Mouse (Mus musculus): ENCODE results near the gene Grin1. TPM values are rescaled to one million over a fixed set of nuclear protein-coding genes. Genes with fewer than 3 reads are reported as not detected.

Grin1 gene
- 0.46 and 0.52 TPM in 2 replicates for polyA plus RNA-seq (2012; rRNA removed)

DNA sequence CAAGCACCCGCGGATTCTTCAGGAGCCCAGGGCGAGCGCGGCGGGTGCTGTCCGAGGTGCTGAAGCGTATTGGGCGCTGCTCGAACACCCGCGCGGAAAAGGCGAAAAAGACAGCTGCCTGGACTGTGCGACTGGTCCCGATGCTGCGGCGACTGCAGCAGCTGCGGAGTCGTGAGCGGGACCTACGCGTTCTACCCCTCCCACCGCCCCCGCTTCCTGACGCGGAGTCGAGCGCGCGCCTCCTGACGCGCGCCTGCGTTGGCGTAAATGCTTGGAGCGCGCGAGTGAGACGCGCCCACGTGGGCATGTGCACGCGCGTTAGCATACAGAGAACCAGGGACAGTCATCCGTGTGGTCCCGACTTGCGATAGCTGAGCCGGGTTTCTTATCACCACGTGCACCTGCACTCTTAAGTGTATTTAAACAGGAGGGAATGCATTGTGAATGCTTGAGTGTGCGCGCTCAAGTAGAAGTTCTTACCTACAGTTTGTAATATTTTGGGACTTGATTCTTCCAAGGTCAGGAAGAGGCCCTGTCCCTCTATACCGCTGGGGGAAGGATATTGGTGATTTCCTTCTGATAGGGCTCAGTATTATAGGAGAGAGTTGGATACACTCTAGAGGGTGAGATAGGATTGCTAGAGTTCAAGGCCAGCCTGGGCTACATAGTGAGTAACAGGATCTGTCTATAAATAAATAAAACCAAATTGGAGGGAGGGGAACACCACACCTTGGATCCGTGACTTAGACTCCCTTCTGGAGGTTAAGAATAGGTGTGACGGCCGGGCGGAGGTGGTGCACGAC, at the start of gene Grin1:
Gene Grin1, minus strand, starts transcription at position 217 of the 803 bp plus-strand sequence.
- 10% methylated on average over 58 of the region's 58 CpGs for WGBS
- Histone ChIP-seq H3K4me3 (replicated peaks; ENCODE audit: extremely low read depth, low read depth, low read length) (no peak within 1 kb of the TSS), H3K4me1 (ENCODE audit: control insufficient read depth, insufficient read depth, low read length) (no peaks in the 10 kb centered on the region)
- peak; percentile 55 for DNase-seq
- no peak for TF ChIP-seq CTCF (IDR thresholded peaks at IDR 0.05; ENCODE audit: insufficient read depth, low read length)
- TF ChIP-seq POLR2A (IDR thresholded peaks at IDR 0.05; ENCODE audit: borderline replicate concordance, extremely low read depth, low read depth, low read length) = no peak

DNA sequence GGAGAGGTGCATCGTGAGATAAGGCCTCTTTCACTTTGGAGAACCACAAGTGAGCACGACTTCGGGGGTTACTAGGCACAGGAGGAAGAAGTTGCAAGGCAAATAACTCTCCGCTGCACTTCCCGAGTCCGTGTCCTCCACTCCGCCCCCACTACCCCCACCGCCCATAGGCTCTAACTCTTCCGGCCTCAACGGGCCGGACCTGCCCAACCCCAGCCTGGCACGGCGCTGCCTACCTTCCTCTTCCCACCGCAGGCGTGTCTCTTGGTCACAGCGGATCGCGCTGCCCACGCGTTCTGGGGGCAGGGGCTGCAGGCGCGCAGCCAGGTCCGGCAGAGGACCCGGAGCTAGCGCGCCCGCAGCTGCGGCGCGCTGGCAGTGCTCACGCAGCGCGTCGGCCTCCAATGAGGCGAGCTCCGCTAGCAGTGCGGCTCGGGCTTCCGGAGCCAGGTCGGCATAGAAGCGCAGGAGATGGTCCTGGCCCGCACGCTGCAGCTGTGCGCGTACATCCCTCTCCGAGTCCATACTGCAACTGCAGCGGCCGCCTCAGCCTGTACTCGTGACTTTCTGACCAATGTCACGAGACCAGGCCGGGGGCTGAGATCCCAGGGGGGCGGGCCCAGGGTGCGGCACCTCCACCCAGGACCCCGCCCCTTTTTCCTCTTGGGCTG, 46.2 kb upstream of the Grin1 start, which contains the start of gene Uap1l1:
Gene Uap1l1, minus strand, starts transcription at position 592 of the 671 bp plus-strand sequence.
- H3K4me3 ChIP-seq (replicated peaks; ENCODE audit: extremely low read depth, low read depth, low read length) = peak within 1 kb of the TSS; percentile 69
- H3K4me1 ChIP-seq (ENCODE audit: control insufficient read depth, insufficient read depth, low read length) = peaks cover 15% of the 10 kb centered on the region
- peak; percentile 93 for TF ChIP-seq POLR2A (IDR thresholded peaks at IDR 0.05; ENCODE audit: borderline replicate concordance, extremely low read depth, low read depth, low read length)
- no peak for TF ChIP-seq CTCF (IDR thresholded peaks at IDR 0.05; ENCODE audit: insufficient read depth, low read length)
- DNase-seq = peak; percentile 78
- under 1% methylated on average over 53 of the region's 54 CpGs for WGBS

DNA sequence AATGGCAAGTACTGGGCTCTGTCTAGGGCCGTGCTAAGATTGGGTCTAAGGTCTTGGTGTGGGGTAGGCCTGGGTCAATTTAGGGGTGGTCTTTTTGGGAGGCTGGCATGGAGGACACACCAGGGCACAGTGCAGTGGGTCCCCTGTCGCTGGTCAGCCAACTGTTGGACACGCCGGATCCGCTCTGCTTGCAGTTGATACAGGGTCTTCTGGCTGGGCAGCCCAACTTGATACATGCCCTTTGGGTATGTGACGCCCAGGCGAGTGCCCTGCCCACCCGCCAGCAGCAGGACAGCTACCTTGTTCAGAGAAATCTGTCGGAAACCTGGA, 45.7 kb upstream of the Grin1 start:
- peaks cover 15% of the 10 kb centered on the region for H3K4me1 ChIP-seq (ENCODE audit: control insufficient read depth, insufficient read depth, low read length)
- no peak for DNase-seq
- TF ChIP-seq POLR2A (IDR thresholded peaks at IDR 0.05; ENCODE audit: borderline replicate concordance, extremely low read depth, low read depth, low read length) (no peak), CTCF (IDR thresholded peaks at IDR 0.05; ENCODE audit: insufficient read depth, low read length) (no peak)
- WGBS = 37% methylated on average over 9 of the region's 9 CpGs
- H3K4me3 ChIP-seq (replicated peaks; ENCODE audit: extremely low read depth, low read depth, low read length) = peak overlapping the region; percentile 69

DNA sequence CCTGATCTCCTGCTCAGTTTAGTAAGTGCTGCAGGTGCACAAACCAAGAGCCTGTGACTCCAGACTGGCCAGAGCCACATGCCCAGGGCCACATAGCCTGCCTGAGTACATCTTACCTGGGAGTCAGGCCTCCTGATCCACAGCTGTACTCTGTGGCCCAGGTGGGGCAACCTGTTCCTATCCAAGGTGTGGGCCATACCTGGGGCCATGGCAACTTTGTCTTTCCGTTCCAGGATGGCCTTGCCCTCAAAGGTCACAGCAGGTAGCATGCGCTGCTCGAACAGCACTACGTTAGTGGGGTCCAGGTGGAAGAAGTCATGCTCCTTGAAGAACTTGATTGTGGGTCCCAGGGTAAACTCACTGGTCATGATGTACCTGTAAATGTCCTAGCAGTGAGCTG, 45.3 kb upstream of the Grin1 start:
- no peak for DNase-seq
- 87% methylated on average over 4 of the region's 4 CpGs for WGBS
- Histone ChIP-seq H3K4me1 (ENCODE audit: control insufficient read depth, insufficient read depth, low read length) (peaks cover 15% of the 10 kb centered on the region), H3K4me3 (replicated peaks; ENCODE audit: extremely low read depth, low read depth, low read length) (peak overlapping the region; percentile 7)
- no peak for TF ChIP-seq POLR2A (IDR thresholded peaks at IDR 0.05; ENCODE audit: borderline replicate concordance, extremely low read depth, low read depth, low read length)
- TF ChIP-seq CTCF (IDR thresholded peaks at IDR 0.05; ENCODE audit: insufficient read depth, low read length) = no peak

DNA sequence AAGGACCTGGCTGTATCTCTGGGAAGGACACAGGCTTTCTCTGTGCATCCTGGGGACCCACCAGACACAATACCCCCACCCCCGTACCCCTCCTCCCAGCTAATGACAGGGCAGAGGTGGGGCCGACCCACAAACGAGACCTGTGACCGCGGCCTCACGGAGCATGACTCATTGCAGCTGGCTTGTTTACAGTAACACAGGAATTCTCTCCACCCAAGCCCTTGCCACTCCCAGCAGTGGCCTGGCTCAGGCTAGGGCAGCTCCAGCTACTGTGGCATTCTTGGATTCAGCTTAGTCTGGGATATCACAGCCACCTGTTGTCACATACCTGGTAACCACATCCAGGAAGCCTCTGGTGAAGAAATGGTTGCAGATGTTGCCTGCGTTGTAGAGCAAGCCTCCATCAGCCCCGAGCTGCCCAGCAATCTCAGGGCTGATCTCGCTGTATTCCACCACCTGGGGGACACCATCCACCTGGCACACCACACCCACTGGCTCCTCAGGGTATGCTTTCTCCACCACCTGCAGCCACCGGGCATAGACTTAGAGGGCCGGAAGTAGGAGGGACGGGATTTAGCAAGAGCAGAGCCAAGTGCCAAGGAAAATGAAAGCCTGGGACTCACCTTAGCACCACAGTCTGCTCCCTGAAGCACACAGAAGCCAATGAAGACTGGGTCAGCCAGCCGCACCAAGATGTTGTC, 44.6 kb upstream of the Grin1 start:
- 39% methylated on average over 13 of the region's 13 CpGs for WGBS
- TF ChIP-seq CTCF (IDR thresholded peaks at IDR 0.05; ENCODE audit: insufficient read depth, low read length) = no peak
- TF ChIP-seq POLR2A (IDR thresholded peaks at IDR 0.05; ENCODE audit: borderline replicate concordance, extremely low read depth, low read depth, low read length) = no peak
- Histone ChIP-seq H3K4me1 (ENCODE audit: control insufficient read depth, insufficient read depth, low read length) (peaks cover 15% of the 10 kb centered on the region), H3K4me3 (replicated peaks; ENCODE audit: extremely low read depth, low read depth, low read length) (peak overlapping the region; percentile 8)
- peak; percentile 46 for DNase-seq

DNA sequence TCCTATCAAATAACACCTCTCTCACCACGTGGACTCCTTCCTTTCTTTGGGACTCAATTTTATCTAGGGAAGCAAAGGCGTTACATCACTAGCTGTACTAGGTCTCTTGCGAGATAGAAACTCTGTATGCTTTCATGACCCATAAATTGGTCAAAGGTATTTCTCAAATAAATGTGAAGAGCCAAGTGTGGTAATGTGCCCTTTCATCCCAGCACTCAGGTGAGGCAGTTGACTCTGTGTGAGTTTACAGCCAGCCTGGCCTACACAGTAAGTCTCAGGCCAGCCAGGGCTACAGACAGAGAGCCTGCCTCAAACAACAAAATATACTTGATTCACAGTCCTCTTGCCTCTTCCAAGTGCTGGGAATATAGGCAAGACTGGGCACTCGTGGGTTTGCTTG, 40.9 kb upstream of the Grin1 start:
- DNase-seq = no peak
- Histone ChIP-seq H3K4me1 (ENCODE audit: control insufficient read depth, insufficient read depth, low read length) (peaks cover 24% of the 10 kb centered on the region), H3K4me3 (replicated peaks; ENCODE audit: extremely low read depth, low read depth, low read length) (no peak overlapping the region)
- no peak for TF ChIP-seq CTCF (IDR thresholded peaks at IDR 0.05; ENCODE audit: insufficient read depth, low read length)
- TF ChIP-seq POLR2A (IDR thresholded peaks at IDR 0.05; ENCODE audit: borderline replicate concordance, extremely low read depth, low read depth, low read length) = no peak
- WGBS = 70% methylated on average over 4 of the region's 4 CpGs

DNA sequence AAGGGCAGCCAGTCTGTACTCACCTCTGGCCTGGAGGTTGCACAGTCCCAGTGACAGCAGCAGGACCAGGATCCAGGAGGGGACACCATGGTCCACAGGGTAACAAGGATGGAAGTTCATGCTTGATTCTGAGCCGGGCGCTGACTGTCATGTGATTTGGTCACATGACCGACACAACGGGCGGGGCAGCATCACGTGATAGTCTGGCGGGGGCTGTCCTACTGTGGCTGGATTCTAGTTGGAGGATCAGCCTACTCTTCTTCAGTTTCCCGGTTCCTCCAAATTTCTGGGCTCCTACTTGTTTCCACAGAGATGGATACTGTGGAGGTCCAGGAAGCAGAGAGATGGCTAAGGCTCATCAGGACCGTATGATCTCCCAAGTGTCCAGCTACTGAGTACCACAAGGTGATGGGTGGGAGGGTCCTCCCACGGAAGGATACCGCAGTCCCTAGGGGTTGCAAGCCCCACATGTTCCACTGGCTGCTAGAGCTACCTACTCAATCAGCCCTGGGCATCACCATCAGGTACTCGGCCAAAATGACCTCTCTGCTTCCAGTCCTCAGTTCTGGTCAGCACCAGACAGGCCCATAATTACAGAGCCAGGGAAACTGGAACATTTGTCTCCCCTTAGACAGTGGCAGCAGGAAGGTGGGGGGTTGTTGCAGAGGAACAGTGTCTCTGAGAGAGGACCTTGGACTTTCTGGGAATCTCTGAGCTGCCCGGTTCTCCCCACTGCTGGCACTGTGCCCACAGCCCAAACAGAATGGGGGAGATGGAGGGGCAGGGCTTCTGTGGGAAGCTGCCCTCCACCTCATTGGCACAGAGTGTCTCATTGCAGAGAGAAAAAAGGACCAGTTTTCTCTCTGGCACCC, 37.5 kb upstream of the Grin1 start, which contains the start of gene Dpp7:
Gene Dpp7, minus strand, starts transcription at position 152 of the 872 bp plus-strand sequence.
- TF ChIP-seq CTCF (IDR thresholded peaks at IDR 0.05; ENCODE audit: insufficient read depth, low read length) (no peak), POLR2A (IDR thresholded peaks at IDR 0.05; ENCODE audit: borderline replicate concordance, extremely low read depth, low read depth, low read length) (peak; percentile 64; the same call in 1 of the 2 replicates)
- Histone ChIP-seq H3K4me1 (ENCODE audit: control insufficient read depth, insufficient read depth, low read length) (peaks cover 9% of the 10 kb centered on the region; the same call in 1 of the 2 replicates), H3K4me3 (replicated peaks; ENCODE audit: extremely low read depth, low read depth, low read length) (peak within 1 kb of the TSS; percentile 71)
- DNase-seq = peak; percentile 73
- 3% methylated on average over 13 of the region's 13 CpGs for WGBS

DNA sequence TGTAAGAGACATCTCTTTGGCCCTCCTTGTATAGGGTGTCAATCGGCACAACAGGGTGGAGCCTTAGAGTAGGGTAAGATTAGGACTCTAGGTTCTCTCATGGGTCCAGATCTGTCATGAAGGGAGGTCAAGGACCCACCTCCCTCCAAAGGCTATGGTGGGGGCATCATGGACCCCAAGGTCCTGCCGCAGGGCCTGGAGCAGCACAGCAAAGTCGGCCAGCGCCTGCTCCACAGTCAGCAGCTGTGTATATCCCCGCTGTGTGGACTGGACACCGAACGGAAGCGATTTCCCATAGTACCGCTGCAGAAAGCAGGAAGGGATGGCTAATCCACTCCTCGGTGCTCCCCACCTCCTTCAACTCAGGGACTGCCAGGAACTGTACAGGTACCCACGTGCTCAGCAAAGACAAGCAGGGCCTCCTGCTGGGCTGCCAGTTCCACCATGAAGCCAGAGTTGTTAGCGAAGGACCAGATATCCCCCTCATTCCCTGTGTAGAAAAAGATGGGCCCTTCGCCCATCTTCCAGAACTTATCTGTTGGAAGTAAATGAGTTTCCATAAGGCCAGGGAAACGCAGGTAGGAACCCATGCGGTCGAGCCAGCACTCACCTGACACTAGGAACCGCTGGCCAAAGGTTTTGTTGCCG, 36.6 kb upstream of the Grin1 start:
- Histone ChIP-seq H3K4me1 (ENCODE audit: control insufficient read depth, insufficient read depth, low read length) (peaks cover 9% of the 10 kb centered on the region; the same call in 1 of the 2 replicates), H3K4me3 (replicated peaks; ENCODE audit: extremely low read depth, low read depth, low read length) (peak overlapping the region; percentile 71)
- 37% methylated on average over 18 of the region's 18 CpGs for WGBS
- TF ChIP-seq POLR2A (IDR thresholded peaks at IDR 0.05; ENCODE audit: borderline replicate concordance, extremely low read depth, low read depth, low read length) (no peak), CTCF (IDR thresholded peaks at IDR 0.05; ENCODE audit: insufficient read depth, low read length) (no peak)
- DNase-seq = no peak

Measured in lung, adult 2 months (tissue).